Mouse (Mus musculus) heart, adult 11 months (tissue): ENCODE measurements at regions not wholly inside any gene's neighbourhood (a gene's known extent, or its start where the extent isn't known, plus 50 kb on each side); places are given as distances from the start of the nearest gene placed in this dataset.

ENCODE experiments used
- DNase-seq: peaks from one replicate; pipeline ENCODE4 v3.0.0; 2022

- no peak for DNase-seq
These were observed 98.7 kb downstream of the 4930505A04Rik start for GRCm38 (mm10) chr11:30372924-30373323.

GRCm38 (mm10) chr11:30371963-30372362 is 99.7 kb downstream of the 4930505A04Rik start:
- DNase-seq, result no peak

GRCm38 (mm10) chr11:30369601-30370240 is 101.7 kb upstream of the Sptbn1 start:
- DNase-seq, result peak; percentile 97

- DNase-seq, result peak; percentile 92
These were observed 99.6 kb upstream of the Sptbn1 start for GRCm38 (mm10) chr11:30367373-30368225.

GRCm38 (mm10) chr11:30366491-30366890 is 98.5 kb upstream of the Sptbn1 start:
- no peak for DNase-seq

GRCm38 (mm10) chr11:30364993-30365392 is 97.0 kb upstream of the Sptbn1 start:
- peak; percentile 98 for DNase-seq

- peak; percentile 97 for DNase-seq
These were observed 96.6 kb upstream of the Sptbn1 start for GRCm38 (mm10) chr11:30364591-30364990.

GRCm38 (mm10) chr11:30358196-30358595 is 90.2 kb upstream of the Sptbn1 start:
- no peak for DNase-seq

- DNase-seq, result no peak
These were observed 87.4 kb upstream of the Sptbn1 start for GRCm38 (mm10) chr11:30355356-30355755.

- DNase-seq, result peak; percentile 91
These were observed 58.4 kb upstream of the Sptbn1 start for GRCm38 (mm10) chr11:30326371-30326770.
